Mouse (Mus musculus): Measurements from ENCODE around the gene Glrx5. TPM values are rescaled to one million over a fixed set of nuclear protein-coding genes. Genes with fewer than 3 reads are reported as not detected.

The Glrx5 gene
- polyA plus RNA-seq, 1 experiment from 2014 or later = 349 TPM

DNA sequence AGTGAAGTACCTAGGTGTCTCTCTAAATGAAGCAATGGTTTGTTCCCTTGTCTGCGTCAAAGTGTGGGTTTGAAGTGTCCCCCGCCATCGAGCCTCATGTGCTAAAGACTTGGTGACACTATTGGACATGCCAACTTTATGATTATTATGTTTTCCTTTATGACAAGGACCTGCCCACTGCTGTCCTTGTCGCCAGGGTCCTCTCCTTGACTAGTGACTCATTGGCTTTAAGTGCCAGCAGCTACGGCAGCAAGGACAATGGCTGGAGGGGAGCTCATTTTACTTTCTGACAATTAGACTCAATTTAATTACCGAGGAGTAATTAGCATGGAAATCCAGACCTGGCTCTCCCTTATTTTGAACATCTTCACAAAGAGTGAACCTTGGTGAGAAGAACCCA is 52.3 kb downstream of the Glrx5 start:
- Histone ChIP-seq H3K4me3 (ENCODE audit: low read depth, low read length) (no peak overlapping the region), H3K27ac (ENCODE audit: low read depth) (no peak overlapping the region), H3K27me3 (ENCODE audit: insufficient read depth, low read length) (no peaks in the 10 kb centered on the region), H3K4me2 (ENCODE audit: low read depth, low read length) (no peak overlapping the region), H3K9ac (replicated peaks) (no peak overlapping the region), H3K36me3 (replicated peaks; ENCODE audit: insufficient read depth, low read length) (no peaks in the 10 kb centered on the region), H3K9me3 (ENCODE audit: low read length) (no peaks in the 10 kb centered on the region), H3K4me1 (ENCODE audit: insufficient read depth) (no peaks in the 10 kb centered on the region)
- WGBS (ENCODE audit: insufficient replicate concordance) = 80% methylated on average over 6 of the region's 6 CpGs
- TF ChIP-seq EP300 (IDR thresholded peaks at IDR 0.05; ENCODE audit: low read depth) = no peak
- no peak for TF ChIP-seq CTCF (IDR thresholded peaks at IDR 0.05; ENCODE audit: low read depth)
- DNase-seq (no peak), ATAC-seq (no peak)

DNA sequence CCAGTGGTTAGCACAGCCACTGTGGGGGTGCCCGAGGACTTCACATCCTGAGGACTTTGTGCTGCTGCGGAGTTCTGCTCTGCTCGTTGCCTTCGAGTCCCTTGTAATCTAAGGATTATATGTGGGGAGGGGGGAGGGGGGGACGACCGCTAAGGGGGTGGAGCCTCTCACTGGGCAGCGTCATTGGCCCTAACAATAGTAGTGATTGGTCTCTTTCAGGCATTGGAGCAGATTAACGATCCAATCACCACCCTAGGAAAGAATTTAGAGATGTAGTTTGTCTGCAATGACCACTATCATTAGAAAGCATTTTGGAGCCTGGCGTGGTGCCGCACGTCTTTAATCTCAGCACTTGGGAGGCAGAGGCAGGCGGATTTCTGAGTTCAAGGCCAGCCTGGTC is 52.8 kb downstream of the Glrx5 start:
- no peak for TF ChIP-seq EP300 (IDR thresholded peaks at IDR 0.05; ENCODE audit: low read depth)
- no peak for TF ChIP-seq CTCF (IDR thresholded peaks at IDR 0.05; ENCODE audit: low read depth)
- Histone ChIP-seq H3K27me3 (ENCODE audit: insufficient read depth, low read length) (no peaks in the 10 kb centered on the region), H3K4me1 (ENCODE audit: insufficient read depth) (no peaks in the 10 kb centered on the region), H3K27ac (ENCODE audit: low read depth) (no peak overlapping the region), H3K9ac (replicated peaks) (no peak overlapping the region), H3K4me2 (ENCODE audit: low read depth, low read length) (no peak overlapping the region), H3K9me3 (ENCODE audit: low read length) (no peaks in the 10 kb centered on the region), H3K36me3 (replicated peaks; ENCODE audit: insufficient read depth, low read length) (no peaks in the 10 kb centered on the region), H3K4me3 (ENCODE audit: low read depth, low read length) (no peak overlapping the region)
- WGBS (ENCODE audit: insufficient replicate concordance) = 75% methylated on average over 12 of the region's 12 CpGs
- DNase-seq (no peak), ATAC-seq (no peak)

DNA sequence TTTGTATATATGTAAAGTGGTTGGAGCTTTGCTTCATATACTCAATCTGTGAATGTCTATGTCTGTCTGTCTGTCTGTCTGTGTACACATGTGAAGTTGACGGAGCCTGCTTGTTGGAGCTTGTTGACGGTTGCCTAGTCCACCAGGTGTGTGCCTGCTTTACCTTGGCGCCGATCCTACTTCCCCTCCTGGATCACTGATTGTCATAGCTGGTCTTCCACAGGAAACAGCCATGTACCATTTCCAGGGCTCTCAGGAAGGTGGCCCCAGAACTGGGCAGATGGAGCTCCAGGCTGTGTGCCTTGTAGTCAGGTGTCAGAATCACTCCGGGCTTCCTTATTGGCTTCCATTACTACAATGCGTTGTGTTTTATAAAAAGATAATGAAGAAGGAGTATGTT is 54.3 kb downstream of the Glrx5 start:
- no peaks in the 10 kb centered on the region for H3K9me3 ChIP-seq (ENCODE audit: low read length)
- H3K9ac ChIP-seq (replicated peaks) = no peak overlapping the region
- no peak for ATAC-seq
- H3K4me1 ChIP-seq (ENCODE audit: insufficient read depth) = no peaks in the 10 kb centered on the region
- H3K27ac ChIP-seq (ENCODE audit: low read depth) = no peak overlapping the region
- no peaks in the 10 kb centered on the region for H3K36me3 ChIP-seq (replicated peaks; ENCODE audit: insufficient read depth, low read length)
- 83% methylated on average over 6 of the region's 6 CpGs for WGBS (ENCODE audit: insufficient replicate concordance)
- H3K4me3 ChIP-seq (ENCODE audit: low read depth, low read length) = no peak overlapping the region
- H3K4me2 ChIP-seq (ENCODE audit: low read depth, low read length) = no peak overlapping the region
- TF ChIP-seq EP300 (IDR thresholded peaks at IDR 0.05; ENCODE audit: low read depth) (no peak), CTCF (IDR thresholded peaks at IDR 0.05; ENCODE audit: low read depth) (no peak)
- no peaks in the 10 kb centered on the region for H3K27me3 ChIP-seq (ENCODE audit: insufficient read depth, low read length)
- DNase-seq = no peak

- no peak overlapping the region for H3K27ac ChIP-seq (ENCODE audit: low read depth)
- no peak for TF ChIP-seq EP300 (IDR thresholded peaks at IDR 0.05; ENCODE audit: low read depth)
- WGBS (ENCODE audit: insufficient replicate concordance) = 78% methylated on average over 3 of the region's 3 CpGs
- no peak for ATAC-seq
- H3K36me3 ChIP-seq (replicated peaks; ENCODE audit: insufficient read depth, low read length) = no peaks in the 10 kb centered on the region
- no peak overlapping the region for H3K4me3 ChIP-seq (ENCODE audit: low read depth, low read length)
- H3K4me1 ChIP-seq (ENCODE audit: insufficient read depth) = no peaks in the 10 kb centered on the region
- no peaks in the 10 kb centered on the region for H3K9me3 ChIP-seq (ENCODE audit: low read length)
- H3K4me2 ChIP-seq (ENCODE audit: low read depth, low read length) = no peak overlapping the region
- no peak for DNase-seq
- no peak overlapping the region for H3K9ac ChIP-seq (replicated peaks)
- no peaks in the 10 kb centered on the region for H3K27me3 ChIP-seq (ENCODE audit: insufficient read depth, low read length)
Observed at GRCm38 (mm10) chr12:105087353-105087752, 54.9 kb downstream of the Glrx5 start.

DNA sequence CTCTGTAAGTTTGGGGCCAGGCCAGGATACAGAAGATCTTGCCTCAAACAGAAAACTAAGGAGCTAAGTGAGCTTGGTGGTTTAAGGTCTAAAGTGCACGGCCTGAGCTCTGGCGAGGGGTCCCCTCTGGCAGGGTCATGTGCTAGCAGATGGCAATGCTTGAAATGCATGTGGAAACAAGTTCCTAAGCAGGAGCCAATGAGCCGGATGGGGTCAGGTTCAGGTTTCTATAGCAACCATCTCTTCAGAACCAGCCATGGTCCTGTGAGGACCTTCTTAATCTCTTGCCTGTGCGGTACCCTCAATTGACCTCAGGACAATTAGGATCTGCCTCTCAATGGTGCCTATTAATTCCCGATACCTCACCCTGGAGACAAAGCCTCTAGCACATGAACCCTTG is 56.7 kb downstream of the Glrx5 start:
- DNase-seq (no peak), ATAC-seq (no peak)
- no peak overlapping the region for H3K4me3 ChIP-seq (ENCODE audit: low read depth, low read length)
- no peak for TF ChIP-seq CTCF (IDR thresholded peaks at IDR 0.05; ENCODE audit: low read depth)
- no peak for TF ChIP-seq EP300 (IDR thresholded peaks at IDR 0.05; ENCODE audit: low read depth)
- H3K27ac ChIP-seq (ENCODE audit: low read depth) = no peak overlapping the region
- WGBS (ENCODE audit: insufficient replicate concordance) = 83% methylated on average over 5 of the region's 5 CpGs
- no peak overlapping the region for H3K4me2 ChIP-seq (ENCODE audit: low read depth, low read length)
- no peaks in the 10 kb centered on the region for H3K4me1 ChIP-seq (ENCODE audit: insufficient read depth)
- H3K27me3 ChIP-seq (ENCODE audit: insufficient read depth, low read length) = no peaks in the 10 kb centered on the region
- no peak overlapping the region for H3K9ac ChIP-seq (replicated peaks)
- no peaks in the 10 kb centered on the region for H3K36me3 ChIP-seq (replicated peaks; ENCODE audit: insufficient read depth, low read length)
- no peaks in the 10 kb centered on the region for H3K9me3 ChIP-seq (ENCODE audit: low read length)

GRCm38 (mm10) chr12:105091604-105092003 is 59.1 kb downstream of the Glrx5 start:
- no peak for TF ChIP-seq CTCF (IDR thresholded peaks at IDR 0.05; ENCODE audit: low read depth)
- TF ChIP-seq EP300 (IDR thresholded peaks at IDR 0.05; ENCODE audit: low read depth) = no peak
- H3K27me3 ChIP-seq (ENCODE audit: insufficient read depth, low read length) = no peaks in the 10 kb centered on the region

More at GRCm38 (mm10) chr12:105091604-105092003, 59.1 kb downstream of the Glrx5 start:
- Histone ChIP-seq H3K27ac (ENCODE audit: low read depth) (no peak overlapping the region), H3K36me3 (replicated peaks; ENCODE audit: insufficient read depth, low read length) (no peaks in the 10 kb centered on the region), H3K9me3 (ENCODE audit: low read length) (no peaks in the 10 kb centered on the region), H3K4me1 (ENCODE audit: insufficient read depth) (no peaks in the 10 kb centered on the region), H3K9ac (replicated peaks) (no peak overlapping the region), H3K4me2 (ENCODE audit: low read depth, low read length) (no peak overlapping the region), H3K4me3 (ENCODE audit: low read depth, low read length) (no peak overlapping the region)
- DNase-seq (no peak), ATAC-seq (no peak)
- 75% methylated on average over 6 of the region's 6 CpGs for WGBS (ENCODE audit: insufficient replicate concordance)

Small RNAs within 50 kb of the gene (microRNA-seq; reads per million reads assigned to microRNA genes)
- 1.2 reads per million for gene Mir3069

Other genes starting within 250 kb of the Glrx5 start
- 1.9 and 2.5 TPM in 2 replicates for gene Clmn, start 167.6 kb upstream of the Glrx5 start, polyA plus RNA-seq (2015; fragmentation: Nextera tagmentation; extraction: Ambion mirVana)
- 1.3 and 2.3 TPM in 2 replicates for gene Syne3, start 22.9 kb upstream of the Glrx5 start, polyA plus RNA-seq (2015; fragmentation: Nextera tagmentation; extraction: Ambion mirVana)
- not detected in 2 replicates for gene Tcl1b2, start 113.3 kb downstream of the Glrx5 start, polyA plus RNA-seq (2015; fragmentation: Nextera tagmentation; extraction: Ambion mirVana)
- not detected in 2 replicates for gene Tcl1b1, start 127.0 kb downstream of the Glrx5 start, polyA plus RNA-seq (2015; fragmentation: Nextera tagmentation; extraction: Ambion mirVana)
- not detected in 2 replicates for gene Tcl1b5, start 143.7 kb downstream of the Glrx5 start, polyA plus RNA-seq (2015; fragmentation: Nextera tagmentation; extraction: Ambion mirVana)
- gene Tcl1b3, start 158.4 kb downstream of the Glrx5 start, polyA plus RNA-seq (2015; fragmentation: Nextera tagmentation; extraction: Ambion mirVana) = not detected in 2 replicates
- not detected in 2 replicates for gene Tcl1b4, start 169.3 kb downstream of the Glrx5 start, polyA plus RNA-seq (2015; fragmentation: Nextera tagmentation; extraction: Ambion mirVana)
- not detected in 2 replicates for gene Tcl1, start 190.1 kb downstream of the Glrx5 start, polyA plus RNA-seq (2015; fragmentation: Nextera tagmentation; extraction: Ambion mirVana)

All from liver, postnatal 0 days (tissue).